Mouse (Mus musculus): ENCODE results near the gene Gjb4.

DNA sequence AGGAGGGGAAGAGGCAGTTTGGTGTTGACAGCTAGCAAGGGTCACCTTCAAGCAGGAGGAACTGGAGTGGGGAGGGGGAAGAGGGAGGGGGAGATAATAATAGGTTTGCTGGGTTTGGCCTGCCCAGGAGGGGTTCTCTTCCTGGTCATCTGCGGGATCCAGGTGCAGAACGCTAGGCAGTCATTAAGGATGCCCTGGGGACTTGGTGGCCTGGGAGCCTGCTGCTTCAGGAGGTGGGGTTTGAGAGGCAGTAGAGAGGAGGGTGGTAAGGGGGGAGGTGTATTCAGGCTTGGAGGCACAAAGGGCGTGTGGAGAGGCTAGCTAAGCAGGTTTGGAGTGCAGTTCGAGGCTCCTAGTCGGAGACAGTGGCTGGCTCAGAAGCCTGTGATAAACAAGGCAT lies 11.6 kb upstream of the Gjb4 start:
- TF ChIP-seq EP300 (IDR thresholded peaks at IDR 0.05; ENCODE audit: insufficient read depth, low read depth, low read length), result no peak
- no peak for TF ChIP-seq POLR2A (IDR thresholded peaks at IDR 0.05; ENCODE audit: insufficient read depth, low read depth, low read length)
- TF ChIP-seq CTCF (IDR thresholded peaks at IDR 0.05), result no peak
